Mouse (Mus musculus) left cerebral cortex, adult 2 months (tissue): ENCODE data around the gene Csnk1g1. TPM values are rescaled to one million over a fixed set of nuclear protein-coding genes. Genes with fewer than 3 reads are reported as not detected.

ENCODE experiments used
- DNase-seq, 2 experiments: peaks; one replicate each; pipeline ENCODE4 v3.0.0; 2021 to 2022; ENCODE audit warnings: low spot score in 2 of 2, mixed read lengths in 1 of 2; ENCODE audit errors: extremely low spot score in 1 of 2
- H3K27ac ChIP-seq: fragments of 200-600 bp; 2 replicates; pipeline ENCODE4 v1.8.1; 2022
- H3K4me3 ChIP-seq: fragments of 200-600 bp; 2 replicates; pipeline ENCODE4 v1.8.1; 2022
- CTCF ChIP-seq: fragments of 200-600 bp; IDR thresholded peaks from 2 replicates; pipeline ENCODE4 v1.8.1; 2022; ENCODE audit warnings: antibody characterized with exemption, mild to moderate bottlenecking, moderate library complexity
- intact Hi-C: fragments of 180-260 bp; cut with DNase I; formaldehyde crosslinking; loops from one replicate; pipeline ENCODE4 v1.15.1; 2025
- total RNA-seq, 2 experiments: library from RNA; stranded (reverse); gene quantifications; 2 replicates each; pipeline ENCODE4 v1.2.3; 2021

Gene Csnk1g1
- total RNA-seq, 2 experiments from 2014 or later = 42.3 to 47.1 TPM

- DNase-seq = no peak
- no peak overlapping the region for H3K27ac ChIP-seq
- intact Hi-C loops = no loop called here
- no peak for TF ChIP-seq CTCF
- no peak overlapping the region for H3K4me3 ChIP-seq
Measured at GRCm38 (mm10) chr9:65917015-65917414, 8.3 kb downstream of the Csnk1g1 start.

- no peak for TF ChIP-seq CTCF
- intact Hi-C loops = no loop called here
- no peak for DNase-seq
- Histone ChIP-seq H3K4me3 (no peak overlapping the region), H3K27ac (no peak overlapping the region)
Measured at GRCm38 (mm10) chr9:65928456-65928855, 19.7 kb downstream of the Csnk1g1 start.

- no peak for TF ChIP-seq CTCF
- no peak overlapping the region for H3K27ac ChIP-seq
- no peak for DNase-seq
- H3K4me3 ChIP-seq = no peak overlapping the region
- intact Hi-C loops = no loop called here
Measured at GRCm38 (mm10) chr9:65929826-65930225, 21.1 kb downstream of the Csnk1g1 start.

- intact Hi-C loops = no loop called here
- TF ChIP-seq CTCF = no peak
- no peak for DNase-seq
- Histone ChIP-seq H3K27ac (no peak overlapping the region), H3K4me3 (no peak overlapping the region)
Measured at GRCm38 (mm10) chr9:65937566-65937965, 28.8 kb downstream of the Csnk1g1 start.

- Histone ChIP-seq H3K4me3 (no peak overlapping the region), H3K27ac (no peak overlapping the region)
- no peak for TF ChIP-seq CTCF
- no peak for DNase-seq
- intact Hi-C loops = no loop called here
Measured at GRCm38 (mm10) chr9:65951082-65951587, 42.4 kb downstream of the Csnk1g1 start.

GRCm38 (mm10) chr9:65970009-65970408 lies 61.3 kb downstream of the Csnk1g1 start:
- intact Hi-C loops = no loop called here
- no peak for TF ChIP-seq CTCF
- DNase-seq = no peak
- no peak overlapping the region for H3K27ac ChIP-seq
- no peak overlapping the region for H3K4me3 ChIP-seq

GRCm38 (mm10) chr9:65973206-65973605 lies 64.5 kb downstream of the Csnk1g1 start:
- no peak for TF ChIP-seq CTCF
- no peak overlapping the region for H3K27ac ChIP-seq

GRCm38 (mm10) chr9:65975886-65976285 lies 67.2 kb downstream of the Csnk1g1 start:
- no peak for TF ChIP-seq CTCF
- no peak for DNase-seq
- H3K27ac ChIP-seq = no peak overlapping the region
- intact Hi-C loops = no loop called here
- no peak overlapping the region for H3K4me3 ChIP-seq

More at GRCm38 (mm10) chr9:65973206-65973605, 64.5 kb downstream of the Csnk1g1 start:
- H3K4me3 ChIP-seq = no peak overlapping the region
- no peak for DNase-seq
- intact Hi-C loops = no loop called here

- no peak for TF ChIP-seq CTCF
- DNase-seq = no peak
- Histone ChIP-seq H3K27ac (no peak overlapping the region), H3K4me3 (no peak overlapping the region)
- intact Hi-C loops = no loop called here
Measured at GRCm38 (mm10) chr9:65982841-65983240, 74.1 kb downstream of the Csnk1g1 start.

- DNase-seq = no peak
- Histone ChIP-seq H3K27ac (no peak overlapping the region), H3K4me3 (no peak overlapping the region)
- no peak for TF ChIP-seq CTCF
- intact Hi-C loops = no loop called here
Measured at GRCm38 (mm10) chr9:65987021-65987420, 78.3 kb downstream of the Csnk1g1 start.

GRCm38 (mm10) chr9:65995603-65996376 lies 87.1 kb downstream of the Csnk1g1 start:
- no peak for TF ChIP-seq CTCF
- no peak overlapping the region for H3K4me3 ChIP-seq
- DNase-seq = no peak
- H3K27ac ChIP-seq = no peak overlapping the region
- intact Hi-C loops = no loop called here

GRCm38 (mm10) chr9:65998965-65999364 lies 90.2 kb downstream of the Csnk1g1 start:
- Histone ChIP-seq H3K27ac (no peak overlapping the region), H3K4me3 (no peak overlapping the region)
- DNase-seq = no peak
- intact Hi-C loops = no loop called here
- no peak for TF ChIP-seq CTCF

- H3K27ac ChIP-seq = no peak overlapping the region
- intact Hi-C loops = loop anchor here (2.0 to 10.0 kb wide), 2 partner anchors 98 to 400 kb away; no protein-coding TSS in a partner anchor
- peak; percentile 17 to 35 for DNase-seq
- H3K4me3 ChIP-seq = no peak overlapping the region
- TF ChIP-seq CTCF = peak; percentile 35
Measured at GRCm38 (mm10) chr9:66004380-66004779, 95.7 kb downstream of the Csnk1g1 start.
